Mouse (Mus musculus): Measurements from ENCODE around the gene Tas2r118.

DNA sequence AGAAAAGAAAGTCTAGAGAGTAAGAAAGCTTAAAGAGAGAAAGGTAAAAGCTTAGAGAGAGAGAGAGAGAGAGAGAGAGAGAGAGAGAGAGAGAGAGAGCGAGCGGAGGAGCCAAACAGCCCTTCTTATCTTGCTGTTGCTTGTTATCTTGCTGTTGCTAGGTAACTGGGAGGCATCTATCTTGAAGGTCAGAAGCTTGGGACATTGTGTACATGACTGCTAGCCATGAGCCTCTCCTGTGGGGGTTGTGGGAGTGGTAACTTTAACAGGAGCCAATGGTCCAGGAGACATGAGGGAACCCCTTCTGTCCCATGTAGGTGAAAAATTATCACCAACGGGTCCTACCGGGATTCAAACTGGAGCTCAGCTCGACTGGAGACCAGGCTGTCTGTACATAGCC is 48.5 kb upstream of the Tas2r118 start:
- TF ChIP-seq CTCF (conservative IDR thresholded peaks at IDR 0.05; ENCODE audit: low read length) (no peak), NANOG (IDR thresholded peaks at IDR 0.05; ENCODE audit: borderline replicate concordance, low read length) (no peak), POU5F1 (IDR thresholded peaks at IDR 0.05; ENCODE audit: borderline replicate concordance, low read length) (no peak)
